Mouse (Mus musculus): ENCODE measurements around the gene Mios. TPM values are rescaled to one million over a fixed set of nuclear protein-coding genes. Genes with fewer than 3 reads are reported as not detected.

The Mios gene
- polyA plus RNA-seq (2015; fragmentation: Nextera tagmentation; extraction: Ambion mirVana), result 7.5 and 7.6 TPM in 2 replicates

- peak within 1 kb of the TSS; percentile 73 for H3K4me3 ChIP-seq (ENCODE audit: low read depth, low read length)
- WGBS (ENCODE audit: insufficient replicate concordance), result 1% methylated on average over 80 of the region's 90 CpGs
- peak; percentile 94 for DNase-seq
- peak within 1 kb of the TSS; percentile 78 for H3K4me2 ChIP-seq (ENCODE audit: low read depth, low read length)
- H3K4me1 ChIP-seq (ENCODE audit: insufficient read depth), result peaks cover 3% of the 10 kb centered on the region; the same call in 1 of the 2 replicates
- no peaks in the 10 kb centered on the region for H3K9me3 ChIP-seq (ENCODE audit: low read length)
- TF ChIP-seq CTCF (IDR thresholded peaks at IDR 0.05; ENCODE audit: low read depth) (peak; percentile 52), EP300 (IDR thresholded peaks at IDR 0.05; ENCODE audit: low read depth) (no peak)
- H3K27ac ChIP-seq (ENCODE audit: low read depth), result peak within 1 kb of the TSS; percentile 95
- H3K27me3 ChIP-seq (ENCODE audit: insufficient read depth, low read length), result no peaks in the 10 kb centered on the region
- 0 out of 2 replicates have a peak, but pooled peaks cover 6% of the 10 kb centered on the region for H3K36me3 ChIP-seq (replicated peaks; ENCODE audit: insufficient read depth, low read length)
- ATAC-seq, result peak; percentile 98
- peak within 1 kb of the TSS; percentile 88 for H3K9ac ChIP-seq (replicated peaks)
Measured at GRCm38 (mm10) chr6:8209047-8209865, at the start of gene Mios. Gene Mios (plus strand): TSS chr6:8209222.

- Histone ChIP-seq H3K4me1 (ENCODE audit: insufficient read depth) (no peaks in the 10 kb centered on the region), H3K27ac (ENCODE audit: low read depth) (no peak overlapping the region), H3K9me3 (ENCODE audit: low read length) (no peaks in the 10 kb centered on the region), H3K4me3 (ENCODE audit: low read depth, low read length) (no peak overlapping the region), H3K4me2 (ENCODE audit: low read depth, low read length) (no peak overlapping the region), H3K36me3 (replicated peaks; ENCODE audit: insufficient read depth, low read length) (no peaks in the 10 kb centered on the region), H3K27me3 (ENCODE audit: insufficient read depth, low read length) (no peaks in the 10 kb centered on the region), H3K9ac (replicated peaks) (no peak overlapping the region)
- ATAC-seq, result no peak
- WGBS (ENCODE audit: insufficient replicate concordance), result 51% methylated on average over 2 of the region's 2 CpGs
- TF ChIP-seq CTCF (IDR thresholded peaks at IDR 0.05; ENCODE audit: low read depth) (no peak), EP300 (IDR thresholded peaks at IDR 0.05; ENCODE audit: low read depth) (no peak)
- DNase-seq, result no peak
Measured at GRCm38 (mm10) chr6:8160001-8160400, 49.0 kb upstream of the Mios start.

- H3K4me3 ChIP-seq (ENCODE audit: low read depth, low read length), result no peak overlapping the region
Measured at GRCm38 (mm10) chr6:8164741-8165140, 44.3 kb upstream of the Mios start.

GRCm38 (mm10) chr6:8172101-8172500 lies 36.9 kb upstream of the Mios start:
- no peak for ATAC-seq
- Histone ChIP-seq H3K36me3 (replicated peaks; ENCODE audit: insufficient read depth, low read length) (no peaks in the 10 kb centered on the region), H3K9ac (replicated peaks) (no peak overlapping the region), H3K9me3 (ENCODE audit: low read length) (no peaks in the 10 kb centered on the region), H3K4me3 (ENCODE audit: low read depth, low read length) (no peak overlapping the region), H3K4me2 (ENCODE audit: low read depth, low read length) (no peak overlapping the region), H3K4me1 (ENCODE audit: insufficient read depth) (no peaks in the 10 kb centered on the region), H3K27me3 (ENCODE audit: insufficient read depth, low read length) (no peaks in the 10 kb centered on the region), H3K27ac (ENCODE audit: low read depth) (no peak overlapping the region)
- WGBS (ENCODE audit: insufficient replicate concordance), result 77% methylated on average over 1 of the region's 1 CpGs
- DNase-seq, result no peak
- no peak for TF ChIP-seq EP300 (IDR thresholded peaks at IDR 0.05; ENCODE audit: low read depth)
- TF ChIP-seq CTCF (IDR thresholded peaks at IDR 0.05; ENCODE audit: low read depth), result no peak

More at GRCm38 (mm10) chr6:8164741-8165140, 44.3 kb upstream of the Mios start:
- Histone ChIP-seq H3K4me1 (ENCODE audit: insufficient read depth) (no peaks in the 10 kb centered on the region), H3K4me2 (ENCODE audit: low read depth, low read length) (no peak overlapping the region), H3K9ac (replicated peaks) (no peak overlapping the region), H3K36me3 (replicated peaks; ENCODE audit: insufficient read depth, low read length) (no peaks in the 10 kb centered on the region), H3K27ac (ENCODE audit: low read depth) (no peak overlapping the region), H3K27me3 (ENCODE audit: insufficient read depth, low read length) (no peaks in the 10 kb centered on the region), H3K9me3 (ENCODE audit: low read length) (no peaks in the 10 kb centered on the region)
- DNase-seq (no peak), ATAC-seq (no peak)
- TF ChIP-seq CTCF (IDR thresholded peaks at IDR 0.05; ENCODE audit: low read depth) (no peak), EP300 (IDR thresholded peaks at IDR 0.05; ENCODE audit: low read depth) (no peak)
- 50% methylated on average over 1 of the region's 1 CpGs for WGBS (ENCODE audit: insufficient replicate concordance)

GRCm38 (mm10) chr6:8174062-8174461 lies 35.0 kb upstream of the Mios start:
- Histone ChIP-seq H3K9me3 (ENCODE audit: low read length) (no peaks in the 10 kb centered on the region), H3K36me3 (replicated peaks; ENCODE audit: insufficient read depth, low read length) (no peaks in the 10 kb centered on the region), H3K4me3 (ENCODE audit: low read depth, low read length) (no peak overlapping the region), H3K27ac (ENCODE audit: low read depth) (no peak overlapping the region), H3K4me2 (ENCODE audit: low read depth, low read length) (no peak overlapping the region), H3K9ac (replicated peaks) (no peak overlapping the region), H3K4me1 (ENCODE audit: insufficient read depth) (no peaks in the 10 kb centered on the region), H3K27me3 (ENCODE audit: insufficient read depth, low read length) (no peaks in the 10 kb centered on the region)
- no peak for DNase-seq
- no peak for ATAC-seq
- WGBS (ENCODE audit: insufficient replicate concordance), result 33% methylated on average over 2 of the region's 2 CpGs
- TF ChIP-seq CTCF (IDR thresholded peaks at IDR 0.05; ENCODE audit: low read depth) (no peak), EP300 (IDR thresholded peaks at IDR 0.05; ENCODE audit: low read depth) (no peak)

- 85% methylated on average over 7 of the region's 7 CpGs for WGBS (ENCODE audit: insufficient replicate concordance)
- TF ChIP-seq CTCF (IDR thresholded peaks at IDR 0.05; ENCODE audit: low read depth) (no peak), EP300 (IDR thresholded peaks at IDR 0.05; ENCODE audit: low read depth) (no peak)
- DNase-seq, result no peak
Measured at GRCm38 (mm10) chr6:8175346-8175745, 33.7 kb upstream of the Mios start.

More at GRCm38 (mm10) chr6:8175346-8175745, 33.7 kb upstream of the Mios start:
- Histone ChIP-seq H3K36me3 (replicated peaks; ENCODE audit: insufficient read depth, low read length) (no peaks in the 10 kb centered on the region), H3K4me3 (ENCODE audit: low read depth, low read length) (no peak overlapping the region), H3K9ac (replicated peaks) (no peak overlapping the region), H3K27ac (ENCODE audit: low read depth) (no peak overlapping the region), H3K4me2 (ENCODE audit: low read depth, low read length) (no peak overlapping the region), H3K4me1 (ENCODE audit: insufficient read depth) (no peaks in the 10 kb centered on the region), H3K9me3 (ENCODE audit: low read length) (no peaks in the 10 kb centered on the region), H3K27me3 (ENCODE audit: insufficient read depth, low read length) (no peaks in the 10 kb centered on the region)
- ATAC-seq, result no peak
